Mouse (Mus musculus): ENCODE data around the gene Ctf1.

GRCm38 (mm10) chr7:127672776-127673175 lies 39.8 kb upstream of the Ctf1 start:
- TF ChIP-seq CHD2 (IDR thresholded peaks at IDR 0.05; ENCODE audit: low read length) (no peak), ZNF384 (IDR thresholded peaks at IDR 0.05; ENCODE audit: low read depth, low read length) (no peak), ZMIZ1 (IDR thresholded peaks at IDR 0.05; ENCODE audit: low read depth, low read length) (no peak), EP300 (IDR thresholded peaks at IDR 0.05; ENCODE audit: low read length) (no peak), ETS1 (conservative IDR thresholded peaks at IDR 0.05; ENCODE audit: low read depth, low read length) (no peak), MXI1 (IDR thresholded peaks at IDR 0.05; ENCODE audit: low read depth, low read length) (no peak), CTCF (conservative IDR thresholded peaks at IDR 0.05 in 1 of 2, IDR thresholded peaks at IDR 0.05 in 1 of 2; ENCODE audit: low read depth in 2 of 2, low read length in 2 of 2) (no peak)

Data from CH12.LX (cell line).